Comparison of ENCODE assay signal across 14 mouse cellular contexts in genomic region chr6:91001566-91001965, GRCm38 (mm10). TPM values are rescaled to one million over a fixed set of nuclear protein-coding genes. Genes with fewer than 3 reads are reported as not detected.
DNase-seq lines count a peak whose midpoint lies in the region; ATAC-seq and TF ChIP-seq lines count a peak whose summit lies in the region.
"Had no signal": no experiment of that assay in that cellular context is flagged by ENCODE, and none has a peak within 500 bp of the region (broad histone marks: within the 10 kb centered on the region; RNA-seq: fewer than 3 reads in every experiment).

No protein-coding gene starts in this region.

- H3K4me2 ChIP-seq in forebrain, embryonic 12.5 days, result 0 out of 2 replicates have a peak overlapping the region, but pooled peaks have one; percentile 44
- no peak overlapping the region for H3K4me2 ChIP-seq in forebrain, embryonic 16.5 days (ENCODE audit: low read length)
- peak overlapping the region; percentile 48; the same call in 1 of the 2 replicates for H3K4me2 ChIP-seq in hindbrain, embryonic 13.5 days
- no peak overlapping the region for H3K4me2 ChIP-seq in hindbrain, embryonic 11.5 days (replicated peaks; ENCODE audit: low read depth, low read length)
- H3K4me2 ChIP-seq in lung, embryonic 14.5 days, result peak overlapping the region; percentile 27
- H3K4me2 ChIP-seq in neural tube, embryonic 13.5 days, result peak overlapping the region; percentile 44; the same call in 1 of the 2 replicates

- no peaks in the 10 kb centered on the region for H3K36me3 ChIP-seq in forebrain, embryonic 12.5 days (replicated peaks)
- H3K36me3 ChIP-seq in forebrain, embryonic 16.5 days (ENCODE audit: control insufficient read depth, insufficient read depth), result no peaks in the 10 kb centered on the region
- H3K36me3 ChIP-seq in hindbrain, embryonic 13.5 days, result no peaks in the 10 kb centered on the region
- H3K36me3 ChIP-seq in hindbrain, embryonic 11.5 days (ENCODE audit: control insufficient read depth, insufficient read depth, low read length), result no peaks in the 10 kb centered on the region
- no peaks in the 10 kb centered on the region for H3K36me3 ChIP-seq in lung, embryonic 14.5 days (ENCODE audit: insufficient read depth)
- no peaks in the 10 kb centered on the region for H3K36me3 ChIP-seq in neural tube, embryonic 13.5 days
- H3K36me3 ChIP-seq: liver, embryonic 15.5 days had no signal

- TF ChIP-seq CTCF in lung, embryonic 14.5 days (IDR thresholded peaks at IDR 0.05; ENCODE audit: low read depth), result no peak

- peaks cover 12% of the 10 kb centered on the region for H3K4me1 ChIP-seq in forebrain, embryonic 12.5 days
- peaks cover 8% of the 10 kb centered on the region for H3K4me1 ChIP-seq in forebrain, embryonic 16.5 days (replicated peaks; ENCODE audit: control insufficient read depth, insufficient read depth, low read length)
- peaks cover 17% of the 10 kb centered on the region for H3K4me1 ChIP-seq in hindbrain, embryonic 13.5 days (replicated peaks)
- H3K4me1 ChIP-seq in hindbrain, embryonic 11.5 days (replicated peaks; ENCODE audit: control insufficient read depth, insufficient read depth, low read length), result 0 out of 2 replicates have a peak, but pooled peaks cover 2% of the 10 kb centered on the region
- H3K4me1 ChIP-seq in lung, embryonic 14.5 days (ENCODE audit: insufficient read depth), result no peaks in the 10 kb centered on the region
- peaks cover 22% of the 10 kb centered on the region for H3K4me1 ChIP-seq in neural tube, embryonic 13.5 days (replicated peaks)

- no peaks in the 10 kb centered on the region for H3K9me3 ChIP-seq in forebrain, embryonic 12.5 days
- no peaks in the 10 kb centered on the region for H3K9me3 ChIP-seq in forebrain, embryonic 16.5 days (ENCODE audit: control insufficient read depth, low read length)
- H3K9me3 ChIP-seq in hindbrain, embryonic 13.5 days, result no peaks in the 10 kb centered on the region
- H3K9me3 ChIP-seq in hindbrain, embryonic 11.5 days (ENCODE audit: control insufficient read depth, low read length), result no peaks in the 10 kb centered on the region
- no peaks in the 10 kb centered on the region for H3K9me3 ChIP-seq in lung, embryonic 14.5 days (ENCODE audit: low read depth, low read length)
- no peaks in the 10 kb centered on the region for H3K9me3 ChIP-seq in neural tube, embryonic 13.5 days
- H3K9me3 ChIP-seq: liver, embryonic 15.5 days had no signal

- ATAC-seq in forebrain, embryonic 12.5 days (ENCODE audit: low FRiP score), result no peak
- ATAC-seq in forebrain, embryonic 16.5 days, result no peak
- ATAC-seq in hindbrain, embryonic 13.5 days (ENCODE audit: low FRiP score), result no peak
- no peak for ATAC-seq in hindbrain, embryonic 11.5 days (ENCODE audit: low FRiP score)
- peak; percentile 85; the same call in 1 of the 2 replicates for ATAC-seq in lung, embryonic 14.5 days (ENCODE audit: insufficient read depth)
- ATAC-seq in neural tube, embryonic 13.5 days (ENCODE audit: low read depth), result no peak

- 0 out of 2 replicates have a peak overlapping the region, but pooled peaks have one; percentile 36 for H3K27ac ChIP-seq in forebrain, embryonic 12.5 days
- H3K27ac ChIP-seq in forebrain, embryonic 16.5 days (ENCODE audit: low read length), result no peak overlapping the region
- H3K27ac ChIP-seq in hindbrain, embryonic 13.5 days, result 0 out of 2 replicates have a peak overlapping the region, but pooled peaks have one; percentile 56
- no peak overlapping the region for H3K27ac ChIP-seq in hindbrain, embryonic 11.5 days (ENCODE audit: low read depth, low read length)
- H3K27ac ChIP-seq in lung, embryonic 14.5 days (ENCODE audit: low read depth), result no peak overlapping the region
- H3K27ac ChIP-seq in neural tube, embryonic 13.5 days (replicated peaks), result peak overlapping the region; percentile 49
- H3K27ac ChIP-seq: kidney, postnatal 0 days; liver, embryonic 15.5 days had no signal

- H3K27me3 ChIP-seq in forebrain, embryonic 12.5 days, result peaks cover 4% of the 10 kb centered on the region; the same call in 1 of the 2 replicates
- no peaks in the 10 kb centered on the region for H3K27me3 ChIP-seq in forebrain, embryonic 16.5 days (replicated peaks; ENCODE audit: control insufficient read depth, insufficient read depth, low read length)
- H3K27me3 ChIP-seq in hindbrain, embryonic 13.5 days, result no peaks in the 10 kb centered on the region
- no peaks in the 10 kb centered on the region for H3K27me3 ChIP-seq in hindbrain, embryonic 11.5 days (ENCODE audit: control insufficient read depth, insufficient read depth, low read length)
- no peaks in the 10 kb centered on the region for H3K27me3 ChIP-seq in lung, embryonic 14.5 days (ENCODE audit: insufficient read depth, low read length)
- H3K27me3 ChIP-seq in neural tube, embryonic 13.5 days, result no peaks in the 10 kb centered on the region
- H3K27me3 ChIP-seq: liver, embryonic 15.5 days had no signal

- DNase-seq in hindbrain, embryonic 11.5 days (ENCODE audit: low spot score), result no peak
- DNase-seq in lung, embryonic 14.5 days, result peak; percentile 28
- no peak for DNase-seq in lung, postnatal 14 days
- no peak for DNase-seq in neural tube, embryonic 10.5 days (ENCODE audit: extremely low spot score, low spot score)
- DNase-seq: adrenal gland, adult 8-10 months; gastrocnemius, postnatal 36 days; thymus, adult 18-20 months had no signal

- WGBS in forebrain, embryonic 12.5 days, result 34% methylated on average over 7 of the region's 7 CpGs
- 44% methylated on average over 7 of the region's 7 CpGs for WGBS in forebrain, embryonic 16.5 days
- WGBS in hindbrain, embryonic 13.5 days, result 44% methylated on average over 7 of the region's 7 CpGs
- WGBS in hindbrain, embryonic 11.5 days, result 44% methylated on average over 7 of the region's 7 CpGs
- 37% methylated on average over 7 of the region's 7 CpGs for WGBS in lung, embryonic 14.5 days
- WGBS in neural tube, embryonic 13.5 days, result 39% methylated on average over 7 of the region's 7 CpGs

- no peak overlapping the region for H3K4me3 ChIP-seq in forebrain, embryonic 12.5 days (replicated peaks)
- H3K4me3 ChIP-seq in forebrain, embryonic 16.5 days (replicated peaks; ENCODE audit: low read length), result no peak overlapping the region
- H3K4me3 ChIP-seq in hindbrain, embryonic 13.5 days, result no peak overlapping the region
- no peak overlapping the region for H3K4me3 ChIP-seq in hindbrain, embryonic 11.5 days (ENCODE audit: low read depth, low read length)
- no peak overlapping the region for H3K4me3 ChIP-seq in lung, embryonic 14.5 days (ENCODE audit: low read depth, low read length)
- no peak overlapping the region for H3K4me3 ChIP-seq in neural tube, embryonic 13.5 days
- H3K4me3 ChIP-seq: liver, embryonic 15.5 days; myocyte had no signal

- no peak overlapping the region for H3K9ac ChIP-seq in forebrain, embryonic 12.5 days
- H3K9ac ChIP-seq in forebrain, embryonic 16.5 days (replicated peaks; ENCODE audit: low read depth, low read length), result no peak overlapping the region
- no peak overlapping the region for H3K9ac ChIP-seq in hindbrain, embryonic 13.5 days
- H3K9ac ChIP-seq in hindbrain, embryonic 11.5 days (ENCODE audit: low read depth, low read length), result no peak overlapping the region; the same call in 1 of the 2 replicates
- H3K9ac ChIP-seq in lung, embryonic 14.5 days, result no peak overlapping the region
- no peak overlapping the region for H3K9ac ChIP-seq in neural tube, embryonic 13.5 days
- H3K9ac ChIP-seq: liver, embryonic 15.5 days had no signal

RNA-seq across cellular contexts. Expression of gene Iqsec1, which starts 13.1 kb away (rescaled TPM):
- 11.7 and 15.0 TPM in 2 replicates for polyA plus RNA-seq in forebrain, embryonic 12.5 days (2016; fragmentation: Nextera tagmentation; extraction: Ambion mirVana)
- polyA plus RNA-seq in forebrain, embryonic 16.5 days (2015; fragmentation: Nextera tagmentation; extraction: Ambion mirVana), result 13.2 and 15.1 TPM in 2 replicates
- 19.2 and 20.6 TPM in 2 replicates for polyA plus RNA-seq in hindbrain, embryonic 13.5 days (2015; fragmentation: Nextera tagmentation; extraction: Ambion mirVana)
- 18.5 and 22.4 TPM in 2 replicates for polyA plus RNA-seq in hindbrain, embryonic 11.5 days (2014; fragmentation: Nextera tagmentation; extraction: Ambion mirVana)
- polyA plus RNA-seq in lung, embryonic 14.5 days (2014; fragmentation: Nextera tagmentation; extraction: Ambion mirVana), result 15.8 and 16.9 TPM in 2 replicates
- 15.0 and 15.9 TPM in 2 replicates for polyA plus RNA-seq in neural tube, embryonic 13.5 days (2015; fragmentation: Nextera tagmentation; extraction: Ambion mirVana)

Comparison
In these comparisons a context has a peak if more than half of its experiments do, and no peak if none do; other contexts are left out.
1. H3K27ac ChIP-seq: peak in forebrain, embryonic 12.5 days (single experiment), hindbrain, embryonic 13.5 days (single experiment) and neural tube, embryonic 13.5 days (single experiment); none in forebrain, embryonic 16.5 days (single experiment), hindbrain, embryonic 11.5 days (single experiment) and lung, embryonic 14.5 days (single experiment).
2. H3K4me2 ChIP-seq: peak in forebrain, embryonic 12.5 days (single experiment), hindbrain, embryonic 13.5 days (single experiment), lung, embryonic 14.5 days (single experiment) and neural tube, embryonic 13.5 days (single experiment); none in forebrain, embryonic 16.5 days (single experiment) and hindbrain, embryonic 11.5 days (single experiment).